Mouse (Mus musculus): ENCODE measurements around the gene Tab1.

- TF ChIP-seq CTCF (IDR thresholded peaks at IDR 0.05; ENCODE audit: borderline replicate concordance, insufficient read depth, low read depth, low read length) (no peak), POLR2A (IDR thresholded peaks at IDR 0.05; ENCODE audit: borderline replicate concordance, insufficient read depth, low read length) (no peak)
Observed at GRCm38 (mm10) chr15:80133682-80134449, 939 bp downstream of the Tab1 start.

All from cerebellum, adult 2 months (tissue).